Comparison of ENCODE assay signal across 27 mouse cellular contexts in the genomic region with DNA sequence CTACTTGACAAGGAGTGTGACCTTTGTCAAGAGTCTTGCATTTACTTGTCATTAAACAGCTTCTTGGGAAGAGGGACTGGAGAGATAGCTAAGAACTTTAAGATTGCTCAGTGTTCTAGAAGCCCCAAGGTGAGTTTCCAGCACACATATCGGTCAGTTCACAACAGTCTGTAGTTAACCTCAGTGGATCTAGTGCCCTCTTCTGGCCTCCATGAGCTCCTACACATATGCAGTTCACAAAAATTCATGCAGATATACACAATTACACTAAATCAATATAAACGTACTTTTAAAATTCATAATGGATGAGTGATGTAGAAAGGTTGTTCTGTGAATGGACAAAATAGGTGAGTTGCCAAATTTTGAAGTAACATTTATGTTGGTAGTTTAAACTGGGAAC.
DNase-seq lines count a peak whose midpoint lies in the region; ATAC-seq and TF ChIP-seq lines count a peak whose summit lies in the region.
"Had no signal": no experiment of that assay in that cellular context is flagged by ENCODE, and none has a peak within 500 bp of the region (broad histone marks: within the 10 kb centered on the region; RNA-seq: fewer than 3 reads in every experiment).

No protein-coding gene starts in this region.

- ATAC-seq in intestine, postnatal 0 days = no peak
- ATAC-seq in intestine, embryonic 16.5 days = no peak
- no peak for ATAC-seq in lung, postnatal 0 days
- ATAC-seq in stomach, postnatal 0 days (ENCODE audit: low FRiP score, low TSS enrichment) = no peak
- ATAC-seq: CD4-positive, CD25-positive, alpha-beta regulatory T cell, adult 4 months; forebrain, embryonic 16.5 days; hindbrain, postnatal 0 days; intestine, embryonic 15.5 days had no signal

- no peak for TF ChIP-seq EP300 in lung, postnatal 0 days (IDR thresholded peaks at IDR 0.05)
- TF ChIP-seq EP300 in stomach, postnatal 0 days (optimal IDR thresholded peaks at IDR 0.05) = no peak

- no peaks in the 10 kb centered on the region for H3K4me1 ChIP-seq in intestine, postnatal 0 days (replicated peaks; ENCODE audit: control insufficient read depth, insufficient read depth, low read length)
- no peaks in the 10 kb centered on the region for H3K4me1 ChIP-seq in intestine, embryonic 16.5 days (ENCODE audit: control insufficient read depth, insufficient read depth, low read length)
- peaks cover 6% of the 10 kb centered on the region; the same call in 1 of the 2 replicates for H3K4me1 ChIP-seq in lung, postnatal 0 days (ENCODE audit: insufficient read depth, low read depth, low read length)
- H3K4me1 ChIP-seq in stomach, postnatal 0 days (replicated peaks; ENCODE audit: control insufficient read depth, insufficient read depth) = peaks cover 3% of the 10 kb centered on the region; the same call in 1 of the 2 replicates
- H3K4me1 ChIP-seq: hindbrain, embryonic 12.5 days; liver, embryonic 13.5 days; neural tube, embryonic 12.5 days had no signal

- no peaks in the 10 kb centered on the region for H3K27me3 ChIP-seq in intestine, postnatal 0 days (replicated peaks; ENCODE audit: control insufficient read depth, insufficient read depth, low read length)
- H3K27me3 ChIP-seq in intestine, embryonic 16.5 days (replicated peaks; ENCODE audit: control insufficient read depth, insufficient read depth, low read length) = no peaks in the 10 kb centered on the region; the same call in 1 of the 2 replicates
- H3K27me3 ChIP-seq in lung, postnatal 0 days (replicated peaks; ENCODE audit: insufficient read depth, low read length) = no peaks in the 10 kb centered on the region
- no peaks in the 10 kb centered on the region for H3K27me3 ChIP-seq in stomach, postnatal 0 days (ENCODE audit: control insufficient read depth, insufficient read depth, low read length)
- H3K27me3 ChIP-seq: hindbrain, embryonic 12.5 days; intestine, embryonic 15.5 days; liver, embryonic 13.5 days; megakaryocyte, embryonic 14.5 days; neural tube, embryonic 12.5 days had no signal

- no peaks in the 10 kb centered on the region for H3K36me3 ChIP-seq in intestine, postnatal 0 days (ENCODE audit: control insufficient read depth, insufficient read depth)
- no peaks in the 10 kb centered on the region for H3K36me3 ChIP-seq in intestine, embryonic 16.5 days (ENCODE audit: control insufficient read depth, insufficient read depth, low read length)
- no peaks in the 10 kb centered on the region for H3K36me3 ChIP-seq in lung, postnatal 0 days (ENCODE audit: insufficient read depth, low read length)
- H3K36me3 ChIP-seq in stomach, postnatal 0 days (ENCODE audit: control insufficient read depth, insufficient read depth, low read length) = no peaks in the 10 kb centered on the region
- H3K36me3 ChIP-seq: hindbrain, embryonic 12.5 days; intestine, embryonic 15.5 days; liver, embryonic 13.5 days; neural tube, embryonic 12.5 days had no signal

- intact Hi-C loops in heart, postnatal 10 days (cut with DNase I) = no loop called here

- WGBS in intestine, postnatal 0 days = 97% methylated on average over 2 of the region's 2 CpGs
- 95% methylated on average over 2 of the region's 2 CpGs for WGBS in intestine, embryonic 16.5 days
- 100% methylated on average over 2 of the region's 2 CpGs for WGBS in lung, postnatal 0 days
- WGBS in stomach, postnatal 0 days = 97% methylated on average over 2 of the region's 2 CpGs

- no peak overlapping the region for H3K4me2 ChIP-seq in intestine, postnatal 0 days (replicated peaks; ENCODE audit: low read depth)
- no peak overlapping the region for H3K4me2 ChIP-seq in intestine, embryonic 16.5 days (ENCODE audit: low read depth, low read length)
- H3K4me2 ChIP-seq in lung, postnatal 0 days (replicated peaks; ENCODE audit: low read depth, low read length) = no peak overlapping the region
- no peak overlapping the region for H3K4me2 ChIP-seq in stomach, postnatal 0 days (replicated peaks; ENCODE audit: low read depth)
- H3K4me2 ChIP-seq: hindbrain, embryonic 12.5 days; intestine, embryonic 15.5 days; liver, embryonic 13.5 days; neural tube, embryonic 12.5 days had no signal

- DNase-seq in lung, postnatal 0 days (ENCODE audit: low spot score) = no peak
- DNase-seq in lung, adult 18-20 months = no peak
- peak; percentile 38 for DNase-seq in ES-CJ7 (ENCODE audit: low read depth, low spot score)
- DNase-seq in stomach, postnatal 0 days (ENCODE audit: low spot score) = no peak
- no peak for DNase-seq in heart, postnatal 10 days
- DNase-seq: adrenal gland, adult 2 months; cerebellum, adult 2 months; cerebellum, postnatal 14 days; gastrocnemius, postnatal 10 days; kidney, adult 9 months; kidney, postnatal 14 days; left cerebral cortex, postnatal 4 days; liver, embryonic 13.5 days; lung, postnatal 4 days; midbrain, embryonic 14.5 days; right cerebral cortex, postnatal 4 days; thymus, postnatal 4 days had no signal

- H3K9me3 ChIP-seq in intestine, postnatal 0 days (ENCODE audit: control insufficient read depth) = no peaks in the 10 kb centered on the region
- no peaks in the 10 kb centered on the region for H3K9me3 ChIP-seq in intestine, embryonic 16.5 days (ENCODE audit: control insufficient read depth, low read length)
- H3K9me3 ChIP-seq in lung, postnatal 0 days (ENCODE audit: low read length) = no peaks in the 10 kb centered on the region
- H3K9me3 ChIP-seq in stomach, postnatal 0 days (ENCODE audit: control insufficient read depth, low read length) = no peaks in the 10 kb centered on the region
- H3K9me3 ChIP-seq: hindbrain, embryonic 12.5 days; intestine, embryonic 15.5 days; liver, embryonic 13.5 days; neural tube, embryonic 12.5 days had no signal

- H3K9ac ChIP-seq in intestine, postnatal 0 days (ENCODE audit: low read depth, low read length) = no peak overlapping the region
- no peak overlapping the region for H3K9ac ChIP-seq in intestine, embryonic 16.5 days (ENCODE audit: low read depth, low read length)
- no peak overlapping the region for H3K9ac ChIP-seq in lung, postnatal 0 days (replicated peaks; ENCODE audit: low read depth)
- H3K9ac ChIP-seq in stomach, postnatal 0 days (ENCODE audit: low read length) = no peak overlapping the region
- H3K9ac ChIP-seq: hindbrain, embryonic 12.5 days; intestine, embryonic 15.5 days; liver, embryonic 13.5 days; neural tube, embryonic 12.5 days had no signal

- TF ChIP-seq CTCF in intestine, postnatal 0 days (IDR thresholded peaks at IDR 0.05; ENCODE audit: low read depth) = peak; percentile 37; the same call in 1 of the 2 replicates
- peak; percentile 42 for TF ChIP-seq CTCF in lung, postnatal 0 days (IDR thresholded peaks at IDR 0.05)
- peak; percentile 22 for TF ChIP-seq CTCF in stomach, postnatal 0 days (IDR thresholded peaks at IDR 0.05; ENCODE audit: low read depth)

- no peak overlapping the region for H3K27ac ChIP-seq in intestine, postnatal 0 days (ENCODE audit: low read depth, low read length)
- no peak overlapping the region for H3K27ac ChIP-seq in intestine, embryonic 16.5 days (ENCODE audit: low read length)
- no peak overlapping the region for H3K27ac ChIP-seq in lung, postnatal 0 days (ENCODE audit: low read length)
- no peak overlapping the region for H3K27ac ChIP-seq in stomach, postnatal 0 days (replicated peaks)
- H3K27ac ChIP-seq: hindbrain, embryonic 12.5 days; hindbrain, postnatal 0 days; intestine, embryonic 15.5 days; liver, embryonic 13.5 days; neural tube, embryonic 12.5 days had no signal

- H3K4me3 ChIP-seq in intestine, postnatal 0 days (ENCODE audit: low read depth, low read length) = no peak overlapping the region
- H3K4me3 ChIP-seq in intestine, embryonic 16.5 days (ENCODE audit: low read length) = no peak overlapping the region
- H3K4me3 ChIP-seq in lung, postnatal 0 days (ENCODE audit: low read depth, low read length) = no peak overlapping the region
- H3K4me3 ChIP-seq in stomach, postnatal 0 days (ENCODE audit: low read depth, low read length) = no peak overlapping the region
- H3K4me3 ChIP-seq: erythroblast, embryonic 14.5 days; hindbrain, embryonic 12.5 days; intestine, embryonic 15.5 days; liver, embryonic 13.5 days; megakaryocyte, embryonic 14.5 days; neural tube, embryonic 12.5 days had no signal
